In genomic region chr5:142418419-142418818, GRCm38 (mm10) we compare ENCODE assay signal across 14 mouse cellular contexts.
"Had no signal": no experiment of that assay in that cellular context is flagged by ENCODE, and none has a peak within 500 bp of the region (broad histone marks: within the 10 kb centered on the region; RNA-seq: fewer than 3 reads in every experiment).

No protein-coding gene starts in this region.

- H3K27me3 ChIP-seq: kidney, embryonic 15.5 days; limb, embryonic 12.5 days; lung, embryonic 15.5 days; neural tube, embryonic 12.5 days had no signal

- H3K27ac ChIP-seq: limb, embryonic 12.5 days; liver, embryonic 14.5 days; lung, embryonic 15.5 days; macrophage; neural tube, embryonic 12.5 days had no signal

- DNase-seq: layer of hippocampus, postnatal 36 days; lung, postnatal 14 days; midbrain, embryonic 14.5 days; retina, postnatal 1 day; right cerebral cortex, postnatal 4 days; spleen, adult 18-20 months; thymus, adult 18-20 months; thymus, postnatal 14 days had no signal

- H3K4me2 ChIP-seq: kidney, embryonic 15.5 days; limb, embryonic 12.5 days; lung, embryonic 15.5 days; neural tube, embryonic 12.5 days had no signal

- H3K4me3 ChIP-seq: kidney, embryonic 15.5 days; limb, embryonic 12.5 days; lung, embryonic 15.5 days; neural tube, embryonic 12.5 days had no signal

- H3K9me3 ChIP-seq: kidney, embryonic 15.5 days; limb, embryonic 12.5 days; lung, embryonic 15.5 days; neural tube, embryonic 12.5 days had no signal

- H3K9ac ChIP-seq: kidney, embryonic 15.5 days; limb, embryonic 12.5 days; liver, embryonic 14.5 days; lung, embryonic 15.5 days; neural tube, embryonic 12.5 days had no signal
